In the genomic region with DNA sequence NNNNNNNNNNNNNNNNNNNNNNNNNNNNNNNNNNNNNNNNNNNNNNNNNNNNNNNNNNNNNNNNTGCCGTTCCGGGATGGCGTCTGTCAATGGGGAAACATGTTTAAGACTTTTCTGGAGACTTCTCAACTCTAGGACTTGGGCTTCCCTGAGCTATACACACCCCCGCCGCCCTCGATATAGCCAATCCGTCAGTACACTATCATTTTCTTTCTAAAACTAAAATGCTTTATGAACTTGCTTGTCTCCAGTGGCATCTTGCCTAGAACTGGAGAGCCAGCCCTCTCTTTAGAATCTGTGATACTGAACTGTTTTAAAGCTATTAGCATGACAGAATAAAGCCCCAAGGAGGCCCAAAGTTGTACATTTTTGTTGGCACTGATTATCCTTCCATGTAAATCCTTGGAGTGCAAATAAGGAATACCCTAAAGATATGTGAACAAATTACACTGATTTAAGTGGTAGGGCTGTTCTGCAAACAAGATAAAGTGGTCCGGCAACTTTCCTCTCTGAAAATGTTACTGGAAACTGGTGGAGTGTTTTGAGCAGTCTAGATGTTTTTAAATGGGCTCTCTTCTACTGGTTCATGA, we compare ENCODE assay signal across 15 mouse cellular contexts. TPM values are rescaled to one million over a fixed set of nuclear protein-coding genes. Genes with fewer than 3 reads are reported as not detected.
DNase-seq lines count a peak whose midpoint lies in the region; ATAC-seq lines count a peak whose summit lies in the region.
"Had no signal": no experiment of that assay in that cellular context is flagged by ENCODE, and none has a peak within 500 bp of the region (broad histone marks: within the 10 kb centered on the region; RNA-seq: fewer than 3 reads in every experiment).

No protein-coding gene starts in this region.

- no peaks in the 10 kb centered on the region for H3K9me3 ChIP-seq in heart, embryonic 12.5 days (replicated peaks)
- no peaks in the 10 kb centered on the region for H3K9me3 ChIP-seq in embryonic facial prominence, embryonic 13.5 days
- H3K9me3 ChIP-seq in hindbrain, embryonic 14.5 days (ENCODE audit: control insufficient read depth, low read length) = no peaks in the 10 kb centered on the region
- H3K9me3 ChIP-seq in neural tube, embryonic 12.5 days = no peaks in the 10 kb centered on the region

- H3K9ac ChIP-seq in heart, embryonic 12.5 days = no peak overlapping the region
- no peak overlapping the region for H3K9ac ChIP-seq in embryonic facial prominence, embryonic 13.5 days
- H3K9ac ChIP-seq in hindbrain, embryonic 14.5 days = peak overlapping the region; percentile 44
- H3K9ac ChIP-seq in neural tube, embryonic 12.5 days = no peak overlapping the region

- no peaks in the 10 kb centered on the region for H3K36me3 ChIP-seq in heart, embryonic 12.5 days
- H3K36me3 ChIP-seq in embryonic facial prominence, embryonic 13.5 days = no peaks in the 10 kb centered on the region
- no peaks in the 10 kb centered on the region for H3K36me3 ChIP-seq in hindbrain, embryonic 14.5 days (replicated peaks; ENCODE audit: control insufficient read depth, insufficient read depth)
- no peaks in the 10 kb centered on the region for H3K36me3 ChIP-seq in neural tube, embryonic 12.5 days

- H3K4me2 ChIP-seq in heart, embryonic 12.5 days = no peak overlapping the region
- H3K4me2 ChIP-seq in embryonic facial prominence, embryonic 13.5 days = peak overlapping the region; percentile 48
- peak overlapping the region; percentile 43 for H3K4me2 ChIP-seq in hindbrain, embryonic 14.5 days (replicated peaks)
- peak overlapping the region; percentile 53 for H3K4me2 ChIP-seq in neural tube, embryonic 12.5 days (replicated peaks)
- H3K4me2 ChIP-seq: heart, embryonic 11.5 days had no signal

- peak; percentile 34 to 42 for DNase-seq in heart, postnatal 10 days
- DNase-seq in hindbrain, embryonic 14.5 days (ENCODE audit: low spot score) = peak; percentile 46
- DNase-seq in frontal cortex, adult 2 months (ENCODE audit: extremely low spot score in 1 of 2, low spot score in 1 of 2) = no peak
- no peak for DNase-seq in liver
- no peak for DNase-seq in thymus, adult 18-20 months
- DNase-seq: adrenal gland, postnatal 10 days had no signal

- H3K4me3 ChIP-seq in heart, embryonic 12.5 days = no peak overlapping the region
- H3K4me3 ChIP-seq in embryonic facial prominence, embryonic 13.5 days = peak overlapping the region; percentile 25
- peak overlapping the region; percentile 21 for H3K4me3 ChIP-seq in hindbrain, embryonic 14.5 days (replicated peaks; ENCODE audit: low read length)
- no peak overlapping the region for H3K4me3 ChIP-seq in neural tube, embryonic 12.5 days

- peaks cover 34% of the 10 kb centered on the region for H3K4me1 ChIP-seq in heart, embryonic 12.5 days (replicated peaks)
- H3K4me1 ChIP-seq in embryonic facial prominence, embryonic 13.5 days = peaks cover 45% of the 10 kb centered on the region
- H3K4me1 ChIP-seq in hindbrain, embryonic 14.5 days (replicated peaks; ENCODE audit: control insufficient read depth, insufficient read depth, low read length) = peaks cover 24% of the 10 kb centered on the region; the same call in 1 of the 2 replicates
- H3K4me1 ChIP-seq in neural tube, embryonic 12.5 days = peaks cover 47% of the 10 kb centered on the region

- no peak overlapping the region for H3K27ac ChIP-seq in heart, embryonic 12.5 days (ENCODE audit: poor library complexity, severe bottlenecking)
- H3K27ac ChIP-seq in embryonic facial prominence, embryonic 13.5 days = no peak overlapping the region
- H3K27ac ChIP-seq in hindbrain, embryonic 14.5 days = peak overlapping the region; percentile 26
- H3K27ac ChIP-seq in neural tube, embryonic 12.5 days = no peak overlapping the region
- H3K27ac ChIP-seq: kidney, postnatal 0 days had no signal

- peaks cover 85% of the 10 kb centered on the region for H3K27me3 ChIP-seq in heart, embryonic 12.5 days (replicated peaks)
- peaks cover 93% of the 10 kb centered on the region for H3K27me3 ChIP-seq in embryonic facial prominence, embryonic 13.5 days
- peaks cover 77% of the 10 kb centered on the region for H3K27me3 ChIP-seq in hindbrain, embryonic 14.5 days (ENCODE audit: control insufficient read depth, insufficient read depth, low read length)
- H3K27me3 ChIP-seq in neural tube, embryonic 12.5 days (replicated peaks) = peaks cover 58% of the 10 kb centered on the region

- ATAC-seq in heart, embryonic 12.5 days (ENCODE audit: insufficient number of reproducible peaks, low FRiP score) = no peak
- ATAC-seq in embryonic facial prominence, embryonic 13.5 days (ENCODE audit: insufficient number of reproducible peaks, insufficient read depth, low FRiP score, low TSS enrichment, low read depth) = no peak
- no peak for ATAC-seq in hindbrain, embryonic 14.5 days (ENCODE audit: low FRiP score)
- ATAC-seq in neural tube, embryonic 12.5 days (ENCODE audit: low FRiP score, low read depth) = no peak

- WGBS in heart, embryonic 12.5 days = 2% methylated on average over 8 of the region's 8 CpGs
- WGBS in embryonic facial prominence, embryonic 13.5 days = 4% methylated on average over 8 of the region's 8 CpGs
- WGBS in hindbrain, embryonic 14.5 days = 1% methylated on average over 8 of the region's 8 CpGs
- 1% methylated on average over 8 of the region's 8 CpGs for WGBS in neural tube, embryonic 12.5 days

- intact Hi-C loops in heart, postnatal 10 days (cut with DNase I) = loop anchor here (5.0 to 10.0 kb wide), 3 partner anchors 55 to 532 kb away; partner anchors contain the start of gene Abcc4

RNA-seq across cellular contexts. Expression of gene Sox21, which starts 4.4 kb away (rescaled TPM):
- total RNA-seq in heart, postnatal 10 days (2021) = not detected
- 0.05 TPM in 1 of 2 replicates, not detected in the other for polyA plus RNA-seq in heart, embryonic 12.5 days (2016; fragmentation: Nextera tagmentation; extraction: Ambion mirVana)
- 6.3 and 6.6 TPM in 2 replicates for polyA plus RNA-seq in embryonic facial prominence, embryonic 13.5 days (2015; fragmentation: Nextera tagmentation; extraction: Ambion mirVana)
- 5.9 and 9.3 TPM in 2 replicates for polyA plus RNA-seq in hindbrain, embryonic 14.5 days (2014; fragmentation: Nextera tagmentation; extraction: Ambion mirVana)
- 14.9 and 15.1 TPM in 2 replicates for polyA plus RNA-seq in neural tube, embryonic 12.5 days (2016; fragmentation: Nextera tagmentation; extraction: Ambion mirVana)
- 7.8 and 10.3 TPM in 2 replicates for polyA plus RNA-seq in frontal cortex, adult 2 months (2012; rRNA removed)
- total RNA-seq: adrenal gland, postnatal 10 days; MEL; neutrophil, adult 5-6 weeks had no signal
- polyA plus RNA-seq: kidney, postnatal 0 days had no signal

RNA-seq across cellular contexts. Expression of gene Gm9376, which starts 34.3 kb away (rescaled TPM):
- not detected for total RNA-seq in heart, postnatal 10 days (2021)
- not detected in 2 replicates for polyA plus RNA-seq in heart, embryonic 12.5 days (2016; fragmentation: Nextera tagmentation; extraction: Ambion mirVana)
- not detected in 2 replicates for polyA plus RNA-seq in embryonic facial prominence, embryonic 13.5 days (2015; fragmentation: Nextera tagmentation; extraction: Ambion mirVana)
- not detected in 2 replicates for polyA plus RNA-seq in hindbrain, embryonic 14.5 days (2014; fragmentation: Nextera tagmentation; extraction: Ambion mirVana)
- polyA plus RNA-seq in neural tube, embryonic 12.5 days (2016; fragmentation: Nextera tagmentation; extraction: Ambion mirVana) = not detected in 2 replicates
- not detected in 2 replicates for polyA plus RNA-seq in frontal cortex, adult 2 months (2012; rRNA removed)
- total RNA-seq: adrenal gland, postnatal 10 days; left cerebral cortex, postnatal 14 days; MEL; neutrophil, adult 5-6 weeks had no signal
- polyA plus RNA-seq: heart, embryonic 11.5 days; kidney, postnatal 0 days; lung, embryonic 16.5 days had no signal

Comparison
In these comparisons a context has a peak if more than half of its experiments do, and no peak if none do; other contexts are left out.
1. DNase-seq: peak in heart, postnatal 10 days (2 of 2) and hindbrain, embryonic 14.5 days (single experiment); none in frontal cortex, adult 2 months (0 of 2), liver (single experiment) and thymus, adult 18-20 months (0 of 2).
2. H3K4me3 ChIP-seq: peak in embryonic facial prominence, embryonic 13.5 days (single experiment) and hindbrain, embryonic 14.5 days (single experiment); none in heart, embryonic 12.5 days (single experiment) and neural tube, embryonic 12.5 days (single experiment).